Mouse (Mus musculus) CH12.LX (cell line): ENCODE measurements around the gene Ramp2.

Experiments
- CHD2 ChIP-seq: IDR thresholded peaks from 2 replicates; pipeline ENCODE4 v1.6.1; 2011; ENCODE audit warnings: low read length, improper control_type of control experiment
- CTCF ChIP-seq, 2 experiments: IDR thresholded peaks in 1 of 2; conservative IDR thresholded peaks in 1 of 2; 2 replicates each; pipeline ENCODE4 v1.5.1; 2011 to 2012; ENCODE audit warnings: low read depth in 2 of 2, low read length in 2 of 2, improper control_type of control experiment in 1 of 2, inconsistent platforms in 1 of 2, mild to moderate bottlenecking in 1 of 2, moderate library complexity in 1 of 2
- E2F4 ChIP-seq: IDR thresholded peaks from 2 replicates; pipeline ENCODE4 v1.6.1; 2011; ENCODE audit warnings: low read depth, low read length, improper control_type of control experiment; ENCODE audit not compliant: insufficient replicate concordance
- EP300 ChIP-seq: IDR thresholded peaks from 2 replicates; pipeline ENCODE4 v1.6.1; 2011; ENCODE audit warnings: low read length, improper control_type of control experiment
- GABPA ChIP-seq: IDR thresholded peaks from 2 replicates; pipeline ENCODE4 v1.6.1; 2012; ENCODE audit warnings: low read depth, low read length, improper control_type of control experiment, inconsistent platforms; ENCODE audit not compliant: insufficient replicate concordance
- JUN ChIP-seq: IDR thresholded peaks from 2 replicates; pipeline ENCODE4 v1.6.1; 2011; ENCODE audit warnings: low read depth, mild to moderate bottlenecking, low read length, improper control_type of control experiment, moderate library complexity; ENCODE audit not compliant: insufficient read depth
- KAT2A ChIP-seq: IDR thresholded peaks from 2 replicates; pipeline ENCODE4 v1.6.1; 2012; ENCODE audit warnings: low read length, improper control_type of control experiment, inconsistent platforms; ENCODE audit not compliant: insufficient replicate concordance
- MAZ ChIP-seq: IDR thresholded peaks from 2 replicates; pipeline ENCODE4 v1.6.1; 2012; ENCODE audit warnings: low read depth, mild to moderate bottlenecking, inconsistent platforms, low read length, improper control_type of control experiment, moderate library complexity
- POLR2A ChIP-seq: IDR thresholded peaks from 2 replicates; pipeline ENCODE4 v1.6.1; 2011; ENCODE audit warnings: low read depth, mild to moderate bottlenecking, improper control_type of control experiment, low read length
- SMC3 ChIP-seq: IDR thresholded peaks from 2 replicates; pipeline ENCODE4 v1.6.1; 2011; ENCODE audit warnings: low read depth, low read length, improper control_type of control experiment
- USF1 ChIP-seq: IDR thresholded peaks from 2 replicates; pipeline ENCODE4 v1.6.1; 2014; ENCODE audit warnings: low read depth, mild to moderate bottlenecking, inconsistent platforms, low read length, improper control_type of control experiment

GRCm38 (mm10) chr11:101196175-101196574, 49.7 kb upstream of the Ramp2 start:
- TF ChIP-seq POLR2A (no peak), GABPA (no peak), USF1 (no peak), E2F4 (no peak), CTCF (conservative IDR thresholded peaks at IDR 0.05 in 1 of 2, IDR thresholded peaks at IDR 0.05 in 1 of 2; ENCODE audit: low read depth in 2 of 2, low read length in 2 of 2) (no peak), EP300 (no peak), MAZ (no peak), JUN (no peak), SMC3 (no peak), KAT2A (no peak), CHD2 (no peak)
